Mouse (Mus musculus) ES-E14 (cell line): ENCODE results near the gene Tyw5.

ENCODE experiments used
- MAFK ChIP-seq: IDR thresholded peaks from 2 replicates; pipeline ENCODE4 v1.6.1; 2014; ENCODE audit warnings: mild to moderate bottlenecking, low read depth, low read length, inconsistent platforms; ENCODE audit not compliant: insufficient read depth
- ZC3H11A ChIP-seq: IDR thresholded peaks from 2 replicates; pipeline ENCODE4 v1.6.1; 2012; ENCODE audit warnings: low read depth, mild to moderate bottlenecking, inconsistent platforms, low read length, borderline replicate concordance

GRCm38 (mm10) chr1:57370451-57370850, 36.5 kb downstream of the Tyw5 start:
- TF ChIP-seq MAFK, result no peak
- no peak for TF ChIP-seq ZC3H11A
